In the genomic region with DNA sequence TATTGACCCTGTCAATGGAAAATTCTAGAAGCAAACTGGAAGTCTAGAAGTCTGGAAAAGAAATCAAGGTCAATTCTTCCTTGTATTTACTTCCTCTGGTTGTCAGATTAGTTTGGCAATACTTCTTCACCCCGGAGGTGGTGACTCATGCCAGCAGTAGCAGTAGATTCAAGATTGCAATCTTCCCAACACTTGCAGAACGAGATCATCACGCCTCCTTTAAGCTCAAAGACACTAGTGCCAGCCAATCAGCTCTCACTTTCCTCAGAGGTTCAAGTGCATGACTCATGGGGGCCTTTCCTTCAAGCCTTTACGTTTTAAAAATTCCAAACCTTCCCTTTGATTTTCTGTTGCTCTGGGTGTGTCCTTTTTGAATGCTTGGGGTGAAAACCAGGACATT, we compare ENCODE assay signal across 8 mouse cellular contexts.
DNase-seq lines count a peak whose midpoint lies in the region.
"Had no signal": no experiment of that assay in that cellular context is flagged by ENCODE, and none has a peak within 500 bp of the region (broad histone marks: within the 10 kb centered on the region; RNA-seq: fewer than 3 reads in every experiment).

No protein-coding gene starts in this region.

- peak; percentile 30 for DNase-seq in 3134 (ENCODE audit: extremely low read depth, insufficient read length, low spot score)
- peak; percentile 3 for DNase-seq in CD4-positive helper T cell, adult 2 months (ENCODE audit: low read depth, low spot score)
- DNase-seq in fat pad, adult 2 months (ENCODE audit: extremely low read depth, low read depth, low spot score) = peak; percentile 51
- DNase-seq in lung, postnatal 36 days = peak; percentile 69
- DNase-seq in frontal cortex, postnatal 36 days (ENCODE audit: low spot score in 2 of 2) = no peak
- no peak for DNase-seq in retina, embryonic 14.5 days (ENCODE audit: low spot score)
- no peak for DNase-seq in right cerebral cortex, adult 2 months (ENCODE audit: low spot score in 2 of 2)
- DNase-seq: cerebellum, postnatal 36 days had no signal

Comparison
In these comparisons a context has a peak if more than half of its experiments do, and no peak if none do; other contexts are left out.
1. DNase-seq: peak in 3134 (single experiment), CD4-positive helper T cell, adult 2 months (single experiment), fat pad, adult 2 months (single experiment) and lung, postnatal 36 days (single experiment); none in frontal cortex, postnatal 36 days (0 of 2), retina, embryonic 14.5 days (single experiment) and right cerebral cortex, adult 2 months (0 of 2).